Mouse (Mus musculus) MEL (cell line): ENCODE results near the gene Lrfn1.

ENCODE experiments used
- CTCF ChIP-seq, 3 experiments: IDR thresholded peaks in 2 of 3; conservative IDR thresholded peaks in 1 of 3; 2 replicates each; pipeline ENCODE4 v1.5.1; 2011 to 2012; ENCODE audit warnings: low read length in 3 of 3, low read depth in 2 of 3, mild to moderate bottlenecking in 2 of 3, improper control_type of control experiment in 1 of 3, inconsistent platforms in 1 of 3, mixed read lengths in 1 of 3, moderate library complexity in 1 of 3; ENCODE audit not compliant: control insufficient read depth in 1 of 3, insufficient read depth in 1 of 3, poor library complexity in 1 of 3, severe bottlenecking in 1 of 3
- KAT2A ChIP-seq: conservative IDR thresholded peaks from 2 replicates; pipeline ENCODE4 v1.6.1; 2012; ENCODE audit warnings: low read depth, low read length, improper control_type of control experiment, inconsistent platforms
- NRF1 ChIP-seq: IDR thresholded peaks from 2 replicates; pipeline ENCODE4 v1.6.1; 2014; ENCODE audit warnings: low read depth, mild to moderate bottlenecking, inconsistent platforms, low read length, improper control_type of control experiment, moderate library complexity; ENCODE audit not compliant: poor library complexity, insufficient read depth, severe bottlenecking
- POLR2A ChIP-seq, 2 experiments: IDR thresholded peaks; 2 replicates each; pipeline ENCODE4 v1.6.1; 2011 to 2012; ENCODE audit warnings: low read length in 2 of 2, mild to moderate bottlenecking in 2 of 2, control low read depth in 1 of 2, improper control_type of control experiment in 1 of 2, low read depth in 1 of 2, moderate library complexity in 1 of 2; ENCODE audit not compliant: control insufficient read depth in 1 of 2, insufficient read depth in 1 of 2, poor library complexity in 1 of 2
- RCOR1 ChIP-seq: IDR thresholded peaks from 2 replicates; pipeline ENCODE4 v1.6.1; 2012; ENCODE audit warnings: low read depth, mild to moderate bottlenecking, inconsistent platforms, low read length, improper control_type of control experiment
- TBP ChIP-seq: IDR thresholded peaks from 2 replicates; pipeline ENCODE4 v1.8.0; 2011; ENCODE audit warnings: low read depth, low read length, improper control_type of control experiment
- USF1 ChIP-seq: IDR thresholded peaks from 2 replicates; pipeline ENCODE4 v1.6.1; 2014; ENCODE audit warnings: low read depth, mild to moderate bottlenecking, inconsistent platforms, low read length, improper control_type of control experiment, moderate library complexity
- USF2 ChIP-seq, 2 experiments: IDR thresholded peaks; 2 replicates each; pipeline ENCODE4 v1.6.1; 2011 to 2012; ENCODE audit warnings: improper control_type of control experiment in 2 of 2, low read length in 2 of 2, borderline replicate concordance in 1 of 2, inconsistent platforms in 1 of 2, low read depth in 1 of 2, mild to moderate bottlenecking in 1 of 2; ENCODE audit not compliant: insufficient read depth in 1 of 2

- TF ChIP-seq USF2 (IDR thresholded peaks at IDR 0.05; ENCODE audit: borderline replicate concordance in 1 of 2, insufficient read depth in 1 of 2, low read depth in 1 of 2, low read length in 2 of 2), result no peak
- TF ChIP-seq CTCF (IDR thresholded peaks at IDR 0.05 in 2 of 3, conservative IDR thresholded peaks at IDR 0.05 in 1 of 3; ENCODE audit: control insufficient read depth in 1 of 3, insufficient read depth in 1 of 3, low read depth in 2 of 3, low read length in 3 of 3, poor library complexity in 1 of 3, severe bottlenecking in 1 of 3), result no peak; a peak in 1 of 6 replicates
- no peak for TF ChIP-seq RCOR1
- TF ChIP-seq USF1, result no peak
- TF ChIP-seq POLR2A (IDR thresholded peaks at IDR 0.05; ENCODE audit: control insufficient read depth in 1 of 2, insufficient read depth in 1 of 2, low read depth in 1 of 2, low read length in 2 of 2, poor library complexity in 1 of 2), result no peak
- no peak for TF ChIP-seq TBP
- no peak for TF ChIP-seq KAT2A
- no peak for TF ChIP-seq NRF1
Observed at GRCm38 (mm10) chr7:28490903-28491302, 39.1 kb downstream of the Lrfn1 start.
